Mouse (Mus musculus): ENCODE results near the gene Nbr1.
A peak's percentile ranks its signal among the peaks of the same experiment; 100 is the strongest.
"Not testable (repeated sequence)": the region's sequence is repeated elsewhere in the genome, so short reads cannot be mapped to it uniquely, and the experiment has no call there.

The Nbr1 gene

GRCm38 (mm10) chr11:101618596-101618995 is 66.6 kb downstream of the Nbr1 start:
- DNase-seq (ENCODE audit: inconsistent age in 2 of 2, low spot score in 1 of 2): peak; percentile 42 to 80

- not testable (repeated sequence) for DNase-seq (ENCODE audit: inconsistent age in 2 of 2, low spot score in 1 of 2)
Measured at GRCm38 (mm10) chr11:101620022-101620655, 68.2 kb downstream of the Nbr1 start.

GRCm38 (mm10) chr11:101626649-101626994 is 74.7 kb downstream of the Nbr1 start:
- no peak for DNase-seq (ENCODE audit: inconsistent age in 2 of 2, low spot score in 1 of 2)

GRCm38 (mm10) chr11:101626995-101627856 is 75.3 kb downstream of the Nbr1 start, which contains the start of gene Rdm1:
Gene Rdm1 (plus strand): TSS chr11:101627195.
- DNase-seq (ENCODE audit: inconsistent age in 2 of 2, low spot score in 1 of 2): peak; percentile 88 to 95

GRCm38 (mm10) chr11:101627857-101628559 is 76.1 kb downstream of the Nbr1 start:
- peak; percentile 89 to 97 for DNase-seq (ENCODE audit: inconsistent age in 2 of 2, low spot score in 1 of 2)

- DNase-seq (ENCODE audit: inconsistent age in 2 of 2, low spot score in 1 of 2): not testable (repeated sequence)
Measured at GRCm38 (mm10) chr11:101628733-101629417, 76.9 kb downstream of the Nbr1 start.

All from adrenal gland, adult (tissue).